Mouse (Mus musculus) neural tube, postnatal 0 days (tissue): ENCODE results near the gene Cnn2. TPM values are rescaled to one million over a fixed set of nuclear protein-coding genes. Genes with fewer than 3 reads are reported as not detected.

Experiments used
- polyA plus RNA-seq: library from polyadenylated mRNA; unstranded; fragments of >200 nt; fragmentation: Nextera tagmentation; extraction: Ambion mirVana; gene quantifications from 2 replicates; pipeline ENCODE4 v1.2.1, GENCODE M21; 2015

Gene Cnn2
- 19.9 and 20.5 TPM in 2 replicates for polyA plus RNA-seq

DNA sequence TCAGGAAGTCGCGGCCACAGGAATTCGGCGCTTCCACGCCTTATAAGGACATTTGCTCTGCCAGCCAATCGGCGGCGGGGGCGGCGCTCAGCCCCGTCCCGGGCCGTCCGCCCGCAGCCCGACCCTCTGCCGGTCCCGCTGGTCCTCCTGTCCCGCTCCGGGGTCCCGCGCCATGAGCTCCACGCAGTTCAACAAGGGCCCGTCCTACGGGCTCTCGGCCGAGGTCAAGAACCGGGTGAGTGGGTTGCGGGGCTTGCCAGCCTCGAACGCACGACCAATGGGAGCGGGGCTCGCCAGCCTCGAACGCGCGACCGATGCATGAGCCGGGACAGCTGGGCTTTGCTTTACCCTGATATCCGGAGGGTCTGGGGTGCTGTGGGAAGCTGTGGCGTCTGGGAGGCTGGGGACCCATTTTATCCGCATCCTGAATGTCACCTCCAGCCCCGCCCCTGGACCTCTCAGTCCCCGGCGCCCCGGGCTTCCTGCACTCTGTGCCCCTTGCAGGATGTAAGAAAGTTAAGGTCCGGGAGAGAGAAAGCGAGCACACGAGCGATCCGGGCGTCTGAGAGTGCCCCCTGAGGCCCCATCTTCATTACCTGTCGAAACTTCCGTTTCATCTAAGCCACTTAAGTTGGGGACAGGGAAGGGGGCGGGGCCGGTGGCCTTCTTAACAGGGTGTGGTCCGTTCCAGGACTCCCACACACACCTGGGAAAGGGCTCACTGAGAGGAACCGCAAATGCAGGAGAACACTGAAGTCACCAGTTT lies at the start of gene Cnn2:
Cnn2 (plus strand) TSS at position 79 of the 766 bp plus-strand sequence.

DNA sequence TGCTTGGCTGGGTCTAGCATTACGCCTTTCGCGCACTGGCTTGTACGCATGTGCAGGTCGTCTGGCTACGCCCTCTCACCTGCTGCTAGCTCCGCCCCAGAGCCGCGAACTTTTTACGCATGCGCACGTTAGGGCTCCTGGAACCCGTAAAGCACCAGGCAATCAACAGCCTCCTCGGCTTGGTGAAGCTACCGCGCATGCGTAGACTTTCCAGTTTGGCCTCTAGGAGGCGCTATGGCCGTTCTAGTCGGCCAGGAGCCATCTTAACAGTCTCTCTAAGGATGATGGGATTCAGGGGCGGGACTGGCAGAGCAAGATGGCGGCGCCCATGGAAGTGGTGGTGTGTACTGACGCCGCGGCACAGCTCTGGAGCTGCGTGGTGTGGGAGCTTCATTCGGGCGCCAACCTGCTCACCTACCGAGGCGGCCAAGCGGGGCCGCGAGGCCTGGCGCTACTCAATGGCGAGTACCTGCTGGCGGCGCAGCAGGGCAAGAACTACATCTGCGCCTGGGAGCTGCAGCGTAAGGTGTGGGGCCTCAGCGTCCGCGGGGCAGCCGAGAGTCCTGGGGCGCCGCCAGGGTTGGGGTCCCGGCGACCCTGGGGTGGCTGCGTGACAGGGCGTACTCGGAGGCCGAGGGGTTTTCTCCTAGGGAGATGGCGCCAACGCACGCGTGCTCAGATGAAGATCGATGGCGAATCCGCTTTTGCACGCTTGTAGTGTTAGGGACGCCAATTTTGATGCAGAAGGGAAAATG lies 28.4 kb upstream of the Cnn2 start, which contains the start of gene Wdr18:
Wdr18 (plus strand) TSS at position 306 of the 755 bp plus-strand sequence.

DNA sequence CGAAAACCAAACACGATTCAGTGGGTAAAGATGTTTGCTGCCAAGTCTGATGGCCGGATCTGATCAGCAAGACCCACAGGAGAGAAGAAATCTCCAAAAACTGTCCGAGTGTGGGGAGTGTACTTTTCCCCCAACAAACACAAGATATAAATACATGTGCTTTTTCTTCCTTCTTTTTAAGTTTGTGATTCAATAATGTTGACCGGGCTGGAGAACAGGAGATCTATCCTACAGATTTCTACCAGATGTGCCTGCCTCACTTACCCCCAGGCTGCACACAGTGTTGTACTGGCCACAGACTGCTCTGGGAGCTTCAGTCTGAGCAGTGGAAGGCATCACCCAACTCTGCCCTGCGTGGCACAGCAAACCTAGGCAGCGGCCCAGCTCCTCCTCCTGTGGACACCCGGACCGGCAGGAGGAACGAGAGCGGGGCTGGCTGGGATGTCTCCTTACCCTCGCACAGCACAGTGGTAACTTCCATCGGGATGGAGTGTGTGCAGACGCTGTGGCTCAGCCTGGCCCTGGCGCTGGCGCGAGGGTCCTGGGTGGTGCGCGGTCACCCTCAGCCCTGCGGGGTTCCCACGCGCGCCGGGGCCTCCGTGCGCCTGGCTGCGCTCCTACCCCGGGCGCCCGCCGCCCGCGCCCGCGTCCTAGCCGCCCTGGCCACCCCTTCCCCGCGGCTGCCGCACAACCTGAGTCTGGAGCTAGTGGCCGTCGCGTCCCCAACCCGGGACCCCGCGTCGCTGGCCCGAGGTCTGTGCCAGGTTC lies 17.8 kb upstream of the Cnn2 start, which contains the start of gene Grin3b:
Grin3b (plus strand) TSS at position 301 of the 768 bp plus-strand sequence.

GRCm38 (mm10) chr10:79984195-79984816 lies 4.1 kb upstream of the Cnn2 start, which contains the start of gene Tmem259:
Gene Tmem259 (minus strand): TSS chr10:79984330.

GRCm38 (mm10) chr10:79996272-79997033 lies 8.1 kb downstream of the Cnn2 start, which contains the start of gene Abca7:
Gene Abca7 (plus strand): TSS chr10:79996494.

DNA sequence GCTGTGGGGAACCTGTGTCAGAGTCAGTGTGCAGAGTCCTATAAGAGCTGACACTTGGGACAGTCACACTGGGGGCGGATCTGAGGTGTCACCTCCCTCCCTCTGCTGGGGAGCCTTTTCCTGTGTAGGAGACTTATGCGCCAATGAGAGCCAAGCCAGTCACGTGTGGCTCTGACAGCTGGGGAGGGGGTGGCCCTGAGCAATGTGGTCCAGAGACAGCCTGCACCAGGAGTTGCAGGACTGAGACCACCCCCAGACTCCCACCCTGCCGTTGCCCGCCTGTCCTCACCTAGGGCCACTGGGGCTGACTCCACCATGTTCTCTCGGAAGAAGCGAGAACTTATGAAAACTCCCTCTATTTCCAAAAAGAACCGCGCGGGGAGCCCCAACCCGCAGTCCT lies 28.1 kb downstream of the Cnn2 start, which contains the start of gene Arhgap45:
Arhgap45 (plus strand) TSS at position 143 of the 400 bp plus-strand sequence.

DNA sequence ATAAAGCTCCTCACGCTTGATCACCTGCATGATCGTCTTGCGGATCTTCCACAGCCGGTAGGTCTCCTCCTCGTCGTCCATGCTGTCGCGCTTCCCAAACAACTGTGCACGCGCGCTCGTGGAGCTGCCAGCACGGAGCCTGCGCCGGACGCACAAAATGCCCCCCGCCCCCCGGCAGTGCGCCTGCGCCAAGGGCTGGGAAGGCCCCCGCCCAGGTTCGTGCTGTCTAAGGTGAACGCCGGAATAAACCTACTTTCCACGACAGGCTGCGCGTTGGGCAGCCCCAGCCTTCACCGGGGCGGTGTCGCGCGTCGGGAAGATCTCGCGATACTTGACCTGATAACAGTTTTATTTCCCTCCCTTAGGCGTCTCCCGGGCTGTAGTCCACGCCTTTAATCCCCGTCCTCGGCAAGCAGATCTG lies 51.2 kb downstream of the Cnn2 start, which contains the start of gene Polr2e:
Polr2e (minus strand) TSS at position 237 of the 421 bp plus-strand sequence.

Other genes with a start within 250 kb of the Cnn2 start
- 33.3 and 33.7 TPM in 2 replicates for gene Polrmt, start 242.0 kb upstream of the Cnn2 start, polyA plus RNA-seq
- gene Fgf22, start 233.5 kb upstream of the Cnn2 start, polyA plus RNA-seq = 4.8 and 5.8 TPM in 2 replicates
- 115 and 119 TPM in 2 replicates for gene Rnf126, start 221.6 kb upstream of the Cnn2 start, polyA plus RNA-seq
- 3.2 and 4.4 TPM in 2 replicates for gene Fstl3, start 211.3 kb upstream of the Cnn2 start, polyA plus RNA-seq
- gene Prss57, start 197.6 kb upstream of the Cnn2 start, polyA plus RNA-seq = 0.12 TPM in 1 of 2 replicates, not detected in the other
- 202 and 243 TPM in 2 replicates for gene Palm, start 195.0 kb upstream of the Cnn2 start, polyA plus RNA-seq
- 0.36 and 0.45 TPM in 2 replicates for gene Misp, start 167.6 kb upstream of the Cnn2 start, polyA plus RNA-seq
- gene Ptbp1, start 134.2 kb upstream of the Cnn2 start, polyA plus RNA-seq = 41.0 and 46.2 TPM in 2 replicates
- 10.9 and 11.4 TPM in 2 replicates for gene Prtn3, start 114.1 kb upstream of the Cnn2 start, polyA plus RNA-seq
- 253 and 298 TPM in 2 replicates for gene Plppr3, start 114.0 kb upstream of the Cnn2 start, polyA plus RNA-seq
- not detected in 2 replicates for gene Elane, start 102.3 kb upstream of the Cnn2 start, polyA plus RNA-seq
- gene Cfd, start 97.7 kb upstream of the Cnn2 start, polyA plus RNA-seq = 0.37 TPM in 1 of 2 replicates, not detected in the other
- 38.0 and 41.7 TPM in 2 replicates for gene Med16, start 79.7 kb upstream of the Cnn2 start, polyA plus RNA-seq
- gene Gm26602, start 77.7 kb upstream of the Cnn2 start, polyA plus RNA-seq = 32.0 TPM in 1 of 2 replicates, not detected in the other
- gene Kiss1r, start 71.6 kb upstream of the Cnn2 start, polyA plus RNA-seq = 3.6 and 3.7 TPM in 2 replicates
- gene R3hdm4, start 67.4 kb upstream of the Cnn2 start, polyA plus RNA-seq = 268 and 306 TPM in 2 replicates
- gene Arid3a, start 61.5 kb upstream of the Cnn2 start, polyA plus RNA-seq = 1.7 and 3.0 TPM in 2 replicates
- 108 and 110 TPM in 2 replicates for gene Wdr18, start 28.4 kb upstream of the Cnn2 start, polyA plus RNA-seq
- gene Grin3b, start 17.9 kb upstream of the Cnn2 start, polyA plus RNA-seq = 0.24 and 0.35 TPM in 2 replicates
- 33.5 and 35.6 TPM in 2 replicates for gene Tmem259, start 4.3 kb upstream of the Cnn2 start, polyA plus RNA-seq
- gene Abca7, start 7.9 kb downstream of the Cnn2 start, polyA plus RNA-seq = 2.6 TPM in 2 replicates
- gene Arhgap45, start 28.1 kb downstream of the Cnn2 start, polyA plus RNA-seq = 1.9 TPM in 2 replicates
- gene Polr2e, start 51.2 kb downstream of the Cnn2 start, polyA plus RNA-seq = 138 and 143 TPM in 2 replicates
- 738 and 765 TPM in 2 replicates for gene Gpx4, start 58.6 kb downstream of the Cnn2 start, polyA plus RNA-seq
- 8.5 and 9.0 TPM in 2 replicates for gene Sbno2, start 117.0 kb downstream of the Cnn2 start, polyA plus RNA-seq
- 14.6 and 18.3 TPM in 2 replicates for gene Stk11, start 127.2 kb downstream of the Cnn2 start, polyA plus RNA-seq
- gene Atp5d, start 150.0 kb downstream of the Cnn2 start, polyA plus RNA-seq = 803 and 819 TPM in 2 replicates
- 110 and 138 TPM in 2 replicates for gene Cbarp, start 152.3 kb downstream of the Cnn2 start, polyA plus RNA-seq
- gene Midn, start 159.7 kb downstream of the Cnn2 start, polyA plus RNA-seq = 16.4 and 21.8 TPM in 2 replicates
- 566 and 579 TPM in 2 replicates for gene Cirbp, start 177.4 kb downstream of the Cnn2 start, polyA plus RNA-seq
- gene 1600002K03Rik, start 184.4 kb downstream of the Cnn2 start, polyA plus RNA-seq = 6.4 and 8.1 TPM in 2 replicates
- gene Efna2, start 190.9 kb downstream of the Cnn2 start, polyA plus RNA-seq = 28.7 and 30.4 TPM in 2 replicates
- gene Mum1, start 237.8 kb downstream of the Cnn2 start, polyA plus RNA-seq = 37.7 and 42.6 TPM in 2 replicates